Mouse (Mus musculus) brown adipose tissue, adult 24 weeks (tissue): ENCODE results near the gene Snap23. TPM values are rescaled to one million over a fixed set of nuclear protein-coding genes. Genes with fewer than 3 reads are reported as not detected.
"Not testable (repeated sequence)": the region's sequence is repeated elsewhere in the genome, so short reads cannot be mapped to it uniquely, and the experiment has no call there.

ENCODE experiments used
- H3K27ac ChIP-seq: fragments of 200-500 bp; replicated peaks from 2 replicates; pipeline ENCODE4 v1.5.1; 2012; ENCODE audit warnings: low read depth, mild to moderate bottlenecking, low read length
- H3K4me1 ChIP-seq: fragments of 200-500 bp; 2 replicates; pipeline ENCODE4 v1.6.1; 2012; ENCODE audit warnings: low read length, mixed read lengths; ENCODE audit not compliant: control insufficient read depth, insufficient read depth, insufficient read length
- H3K4me3 ChIP-seq: fragments of 200-500 bp; 2 replicates; pipeline ENCODE4 v1.5.1; 2012; ENCODE audit warnings: low read depth, mild to moderate bottlenecking, low read length, moderate library complexity; ENCODE audit not compliant: insufficient read depth
- polyA plus RNA-seq: library from polyadenylated mRNA; stranded (reverse); fragments of >200 nt; gene quantifications from 2 replicates; pipeline ENCODE4 v1.2.4, GENCODE M21; 2012; ENCODE audit not compliant: missing spikeins, insufficient read depth, insufficient read length

Gene Snap23
- polyA plus RNA-seq, 1 experiment: 42.4 TPM

DNA sequence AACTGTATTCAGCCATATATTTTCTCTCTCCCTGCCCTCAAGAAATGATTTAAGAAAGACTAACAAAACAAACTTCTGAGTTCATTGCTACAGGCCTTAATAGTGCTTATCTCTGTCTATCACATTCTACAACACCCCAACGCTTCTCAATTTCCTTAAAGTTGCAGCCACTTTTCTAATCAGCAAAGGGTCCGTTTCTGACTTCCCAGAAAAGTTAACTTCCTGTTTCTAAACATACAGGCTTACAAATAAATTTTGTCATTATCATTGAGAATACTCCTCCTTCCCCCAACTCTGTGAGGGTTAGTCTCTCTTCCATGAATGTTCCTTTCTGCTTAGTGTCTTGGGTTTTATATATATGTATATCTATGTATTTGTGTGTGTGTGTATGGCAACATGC lies 2.1 kb upstream of the Snap23 start:
- peaks cover 8% of the 10 kb centered on the region for H3K4me1 ChIP-seq
- H3K27ac ChIP-seq: no peak overlapping the region
- no peak overlapping the region for H3K4me3 ChIP-seq

- H3K4me1 ChIP-seq: peaks cover 8% of the 10 kb centered on the region
- H3K27ac ChIP-seq: peak overlapping the region; percentile 90
- peak overlapping the region; percentile 97 for H3K4me3 ChIP-seq
Measured at GRCm38 (mm10) chr2:120567798-120568320, 388 bp downstream of the Snap23 start.

- H3K4me1 ChIP-seq: peaks cover 8% of the 10 kb centered on the region
- no peak overlapping the region for H3K4me3 ChIP-seq
- no peak overlapping the region for H3K27ac ChIP-seq
Measured at GRCm38 (mm10) chr2:120571081-120571480, 3.6 kb downstream of the Snap23 start.

DNA sequence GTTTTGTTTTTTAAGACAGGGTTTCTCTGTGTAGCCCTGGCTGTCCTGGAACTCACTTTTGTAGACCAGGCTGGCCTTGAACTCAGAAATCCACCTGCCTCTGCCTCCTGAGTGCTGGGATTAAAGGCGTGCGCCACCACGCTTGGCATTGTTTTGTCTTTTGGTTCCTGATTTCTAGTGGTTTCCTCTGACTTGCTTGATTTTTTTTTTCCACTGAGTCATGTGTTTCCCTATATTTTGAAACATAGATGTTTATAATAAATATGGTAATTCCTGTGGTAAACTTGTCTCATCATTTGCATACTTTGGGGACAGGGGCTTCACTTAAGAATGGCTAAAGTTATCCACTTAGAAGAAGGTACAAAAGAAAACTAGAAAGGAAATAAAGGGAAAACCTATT lies 4.7 kb downstream of the Snap23 start:
- H3K4me3 ChIP-seq, H3K4me1 ChIP-seq, H3K27ac ChIP-seq: not testable (repeated sequence)

- peaks cover 2% of the 10 kb centered on the region; the same call in 1 of the 2 replicates for H3K4me1 ChIP-seq
- H3K4me3 ChIP-seq: no peak overlapping the region
- H3K27ac ChIP-seq: no peak overlapping the region; the same call in 1 of the 2 replicates
Measured at GRCm38 (mm10) chr2:120575121-120575520, 7.7 kb downstream of the Snap23 start.

- Histone ChIP-seq H3K4me1 (peaks cover 2% of the 10 kb centered on the region; the same call in 1 of the 2 replicates), H3K27ac (no peak overlapping the region), H3K4me3 (no peak overlapping the region)
Measured at GRCm38 (mm10) chr2:120575978-120576377, 8.5 kb downstream of the Snap23 start.

GRCm38 (mm10) chr2:120577799-120578198 lies 10.3 kb downstream of the Snap23 start:
- H3K27ac ChIP-seq: peak overlapping the region; percentile 48; the same call in 1 of the 2 replicates
- peaks cover 2% of the 10 kb centered on the region; the same call in 1 of the 2 replicates for H3K4me1 ChIP-seq
- H3K4me3 ChIP-seq: no peak overlapping the region

GRCm38 (mm10) chr2:120578286-120578685 lies 10.8 kb downstream of the Snap23 start:
- Histone ChIP-seq H3K4me1 (peaks cover 2% of the 10 kb centered on the region; the same call in 1 of the 2 replicates), H3K4me3 (no peak overlapping the region), H3K27ac (peak overlapping the region; percentile 48; the same call in 1 of the 2 replicates)

DNA sequence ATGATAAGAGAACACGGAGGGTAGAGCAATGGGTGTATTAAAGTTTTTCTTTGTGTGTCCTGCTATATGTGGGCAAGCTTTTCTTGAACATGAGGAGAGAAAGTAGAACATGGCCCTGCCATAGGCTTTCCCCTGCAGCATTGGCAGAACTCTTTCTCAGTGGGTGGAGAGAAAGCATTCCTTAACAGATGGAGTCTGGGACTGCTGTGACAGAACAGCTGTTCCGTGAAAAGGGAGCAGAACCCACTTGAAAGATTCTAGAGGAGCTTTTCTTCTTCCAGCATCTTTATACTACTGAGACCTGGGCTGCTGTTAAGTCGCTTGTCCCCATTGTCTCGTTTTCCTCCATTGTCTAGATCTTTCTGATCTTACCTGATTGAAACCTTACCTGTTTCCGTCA lies 22.3 kb downstream of the Snap23 start:
- Histone ChIP-seq H3K4me3 (no peak overlapping the region), H3K4me1 (no peaks in the 10 kb centered on the region), H3K27ac (no peak overlapping the region)

- Histone ChIP-seq H3K4me1 (no peaks in the 10 kb centered on the region), H3K4me3 (no peak overlapping the region)
Measured at GRCm38 (mm10) chr2:120592227-120592626, 24.8 kb downstream of the Snap23 start.

DNA sequence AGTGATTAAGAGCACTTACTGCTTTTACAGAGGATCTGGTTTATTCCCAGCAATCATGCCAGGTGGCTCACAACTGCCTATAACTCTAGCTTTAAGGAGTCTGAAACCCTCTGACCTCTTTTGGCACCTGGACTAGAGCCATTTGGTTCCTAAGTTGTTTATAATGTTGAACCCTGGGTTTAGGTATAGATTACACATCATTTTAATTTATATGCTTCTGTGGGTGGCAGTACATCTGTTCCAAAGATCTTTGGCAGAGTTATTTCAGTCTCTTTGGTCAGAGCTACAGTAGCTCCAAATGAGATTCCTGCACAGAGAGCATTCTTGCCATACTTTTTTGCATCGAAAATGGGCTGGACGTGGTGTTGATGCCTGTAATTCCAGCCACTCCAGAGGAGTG lies 30.3 kb downstream of the Snap23 start:
- no peak overlapping the region for H3K4me3 ChIP-seq
- no peak overlapping the region for H3K27ac ChIP-seq
- no peaks in the 10 kb centered on the region for H3K4me1 ChIP-seq

More at GRCm38 (mm10) chr2:120592227-120592626, 24.8 kb downstream of the Snap23 start:
- H3K27ac ChIP-seq: no peak overlapping the region

GRCm38 (mm10) chr2:120599506-120599905 lies 32.0 kb downstream of the Snap23 start:
- H3K27ac ChIP-seq: no peak overlapping the region
- no peak overlapping the region for H3K4me3 ChIP-seq
- H3K4me1 ChIP-seq: no peaks in the 10 kb centered on the region

DNA sequence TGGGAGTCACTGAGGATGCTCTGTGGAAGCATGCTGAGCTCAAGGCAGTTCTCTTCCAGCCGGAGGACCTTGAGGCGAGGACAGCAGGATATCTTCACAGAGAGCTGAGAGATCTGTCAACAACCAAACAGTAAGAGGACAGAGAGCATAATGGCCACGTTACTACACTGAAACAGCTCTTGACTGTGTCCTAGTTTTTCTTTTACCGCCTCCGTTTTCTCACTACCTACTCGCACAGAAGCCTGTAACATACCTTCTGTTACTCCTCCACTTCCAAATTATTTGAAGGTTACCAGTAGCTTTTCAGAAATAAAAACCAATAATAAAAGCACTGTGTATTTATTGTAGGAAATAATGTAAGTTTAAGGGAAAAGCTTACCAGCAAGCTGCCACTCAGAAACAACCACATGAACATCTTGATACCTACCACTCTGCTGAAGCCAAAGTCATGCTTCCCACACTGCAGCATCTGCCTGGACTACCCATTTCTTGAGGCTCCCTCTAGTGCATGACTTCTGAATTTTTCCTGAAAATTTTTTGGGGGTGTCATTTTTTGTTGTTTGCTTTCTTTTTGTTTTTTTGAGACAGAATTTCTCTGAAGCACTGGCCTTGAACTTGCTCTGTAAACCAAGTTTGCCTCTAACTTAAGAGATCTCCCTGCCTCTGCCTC lies 38.7 kb downstream of the Snap23 start:
- Histone ChIP-seq H3K4me1 (no peaks in the 10 kb centered on the region), H3K4me3 (no peak overlapping the region), H3K27ac (no peak overlapping the region)

- no peaks in the 10 kb centered on the region for H3K4me1 ChIP-seq
- H3K4me3 ChIP-seq: peak within 1 kb of the TSS; percentile 93
- H3K27ac ChIP-seq: peak within 1 kb of the TSS; percentile 87
Measured at GRCm38 (mm10) chr2:120608830-120609723, 41.6 kb downstream of the Snap23 start, which contains the start of the genes Haus2 and Lrrc57. TSS of gene Haus2 (plus strand) at chr2:120609383. TSS of gene Lrrc57 (minus strand) at chr2:120609520.
